Mouse (Mus musculus) myocyte (in vitro differentiated cells): ENCODE measurements around the gene Fgd6. TPM values are rescaled to one million over a fixed set of nuclear protein-coding genes. Genes with fewer than 3 reads are reported as not detected.
A peak's percentile ranks its signal among the peaks of the same experiment; 100 is the strongest.

Experiments
- H3K27me3 ChIP-seq: one replicate; pipeline ENCODE4 v1.6.1; 2011; ENCODE audit not compliant: control insufficient read depth, insufficient read depth, insufficient read length
- H3K36me3 ChIP-seq: one replicate; pipeline ENCODE4 v1.6.1; 2011; ENCODE audit not compliant: control insufficient read depth, insufficient read depth
- H3K4me2 ChIP-seq: one replicate; pipeline ENCODE4 v1.6.1; 2011; ENCODE audit warnings: low read depth, control low read depth
- H3K4me3 ChIP-seq: one replicate; pipeline ENCODE4 v1.5.1; 2011; ENCODE audit warnings: mild to moderate bottlenecking, control low read depth, moderate library complexity
- H3K79me2 ChIP-seq: one replicate; pipeline ENCODE4 v1.6.1; 2011; ENCODE audit not compliant: control insufficient read depth, insufficient read depth
- H3ac ChIP-seq: one replicate; pipeline ENCODE4 v1.6.1; 2011; ENCODE audit not compliant: control insufficient read depth, insufficient read length
- CEBPB ChIP-seq: IDR thresholded peaks from 2 replicates; pipeline ENCODE4 v1.6.1; 2011; ENCODE audit warnings: mild to moderate bottlenecking, moderate library complexity; ENCODE audit not compliant: poor library complexity, insufficient read depth, severe bottlenecking
- E2F4 ChIP-seq: IDR thresholded peaks from one replicate; pipeline ENCODE4 v1.6.1; 2011; ENCODE audit warnings: mild to moderate bottlenecking, control low read depth, moderate library complexity; ENCODE audit not compliant: insufficient read depth
- MAX ChIP-seq: IDR thresholded peaks from one replicate; pipeline ENCODE4 v1.6.1; 2011; ENCODE audit warnings: low read depth, mild to moderate bottlenecking, control low read depth
- MYOD1 ChIP-seq, 3 experiments: IDR thresholded peaks; one replicate each; pipeline ENCODE4 v1.6.1; 2011; ENCODE audit warnings: control low read depth in 2 of 3, low read depth in 2 of 3, mild to moderate bottlenecking in 2 of 3, moderate library complexity in 1 of 3; ENCODE audit not compliant: insufficient read length in 2 of 3, control insufficient read depth in 1 of 3
- MYOG ChIP-seq, 3 experiments: IDR thresholded peaks; one replicate each; pipeline ENCODE4 v1.6.1; 2011; ENCODE audit warnings: control low read depth in 2 of 3, low read depth in 2 of 3, mild to moderate bottlenecking in 2 of 3; ENCODE audit not compliant: insufficient read length in 2 of 3, control insufficient read depth in 1 of 3, insufficient read depth in 1 of 3
- POLR2A ChIP-seq: IDR thresholded peaks from one replicate; pipeline ENCODE4 v1.6.1; 2011; ENCODE audit warnings: low read depth, mild to moderate bottlenecking, control low read depth, moderate library complexity; ENCODE audit not compliant: insufficient read length
- POLR2AphosphoS2 ChIP-seq: IDR thresholded peaks from one replicate; pipeline ENCODE4 v1.6.1; 2011; ENCODE audit warnings: low read depth, control low read depth; ENCODE audit not compliant: insufficient read length
- REST ChIP-seq: IDR thresholded peaks from one replicate; pipeline ENCODE4 v1.6.1; 2011; ENCODE audit warnings: mild to moderate bottlenecking, control low read depth, moderate library complexity; ENCODE audit not compliant: insufficient read depth, insufficient read length
- SRF ChIP-seq: IDR thresholded peaks from one replicate; pipeline ENCODE4 v1.6.1; 2011; ENCODE audit warnings: low read depth; ENCODE audit not compliant: control insufficient read depth, insufficient read length
- TCF12 ChIP-seq: IDR thresholded peaks from one replicate; pipeline ENCODE4 v1.6.1; 2011; ENCODE audit warnings: mild to moderate bottlenecking, control low read depth; ENCODE audit not compliant: poor library complexity, insufficient read depth, severe bottlenecking
- TCF3 ChIP-seq: IDR thresholded peaks from one replicate; pipeline ENCODE4 v1.6.1; 2011; ENCODE audit warnings: low read depth, control low read depth; ENCODE audit not compliant: insufficient read length
- USF1 ChIP-seq: IDR thresholded peaks from one replicate; pipeline ENCODE4 v1.6.1; 2011; ENCODE audit warnings: low read depth, mild to moderate bottlenecking, control low read depth, moderate library complexity
- polyA plus RNA-seq: library from polyadenylated mRNA; unstranded; fragments of >200 nt; fragmentation: generic; extraction: Trizol; gene quantifications from one replicate; pipeline ENCODE4 v1.2.1, GENCODE M21; 2012; ENCODE audit warnings: missing spikeins

Fgd6 gene
- 1.7 TPM for polyA plus RNA-seq

GRCm38 (mm10) chr10:94035658-94036374 lies at the start of gene Fgd6, which contains the start of gene Vezt:
Gene Fgd6, plus strand, starts transcription at chr10:94036001.
Gene Vezt, minus strand, starts transcription at chr10:94035817.
- Histone ChIP-seq H3K4me2 (peak within 1 kb of the TSS; percentile 76), H3ac (peak within 1 kb of the TSS; percentile 70), H3K4me3 (peak within 1 kb of the TSS; percentile 94), H3K27me3 (no peaks in the 10 kb centered on the region), H3K79me2 (peaks cover 48% of the 10 kb centered on the region), H3K36me3 (no peaks in the 10 kb centered on the region)
- no peak for TF ChIP-seq MAX
- TF ChIP-seq TCF12, result no peak
- peak in 1 of 3 experiments; percentile 29 for TF ChIP-seq MYOG (IDR thresholded peaks at IDR 0.05; ENCODE audit: control insufficient read depth in 1 of 3, insufficient read depth in 1 of 3, insufficient read length in 2 of 3, low read depth in 2 of 3)
- TF ChIP-seq TCF3, result no peak
- TF ChIP-seq POLR2AphosphoS2, result peak; percentile 81
- TF ChIP-seq E2F4, result no peak
- no peak for TF ChIP-seq CEBPB
- TF ChIP-seq POLR2A, result peak; percentile 91
- no peak for TF ChIP-seq USF1
- no peak for TF ChIP-seq REST
- TF ChIP-seq SRF, result no peak
- TF ChIP-seq MYOD1 (IDR thresholded peaks at IDR 0.05; ENCODE audit: control insufficient read depth in 1 of 3, insufficient read length in 2 of 3, low read depth in 2 of 3), result peak in 1 of 3 experiments; percentile 21

GRCm38 (mm10) chr10:93994136-93994535 lies 41.7 kb upstream of the Fgd6 start:
- Histone ChIP-seq H3K36me3 (peaks cover 24% of the 10 kb centered on the region), H3K4me3 (no peak overlapping the region), H3K79me2 (no peaks in the 10 kb centered on the region), H3K27me3 (no peaks in the 10 kb centered on the region), H3K4me2 (no peak overlapping the region), H3ac (no peak overlapping the region)
- TF ChIP-seq REST (no peak), E2F4 (no peak), POLR2A (no peak), MYOD1 (IDR thresholded peaks at IDR 0.05; ENCODE audit: control insufficient read depth in 1 of 3, insufficient read length in 2 of 3, low read depth in 2 of 3) (no peak), POLR2AphosphoS2 (no peak), TCF3 (no peak), USF1 (no peak)

DNA sequence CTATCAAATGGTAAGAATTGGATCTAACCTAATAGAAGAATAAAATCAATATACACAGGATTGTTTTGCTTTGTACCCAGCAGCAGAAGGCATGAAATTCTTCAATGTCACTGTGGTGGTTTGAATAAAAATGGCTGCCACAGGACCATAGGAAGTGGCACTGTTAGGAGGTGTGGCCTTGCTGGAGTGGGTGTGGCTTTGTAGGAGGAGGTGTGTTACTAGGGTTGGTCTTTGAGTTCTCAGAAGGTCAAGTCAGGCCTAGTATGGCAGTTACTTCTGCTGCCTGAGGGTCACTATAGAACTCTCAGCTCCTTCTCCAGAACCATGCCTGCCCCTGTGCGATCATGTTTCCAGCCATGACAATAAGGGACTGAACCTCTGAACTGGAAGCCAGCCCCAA lies 40.7 kb upstream of the Fgd6 start:
- H3K79me2 ChIP-seq, result no peaks in the 10 kb centered on the region
- H3K27me3 ChIP-seq, result no peaks in the 10 kb centered on the region
- peaks cover 34% of the 10 kb centered on the region for H3K36me3 ChIP-seq
- H3K4me3 ChIP-seq, result no peak overlapping the region
- no peak overlapping the region for H3K4me2 ChIP-seq
- TF ChIP-seq CEBPB, result no peak
- no peak overlapping the region for H3ac ChIP-seq

- no peak for TF ChIP-seq POLR2AphosphoS2
- TF ChIP-seq MYOD1 (IDR thresholded peaks at IDR 0.05; ENCODE audit: control insufficient read depth in 1 of 3, insufficient read length in 2 of 3, low read depth in 2 of 3), result no peak
- no peak for TF ChIP-seq MYOG (IDR thresholded peaks at IDR 0.05; ENCODE audit: control insufficient read depth in 1 of 3, insufficient read depth in 1 of 3, insufficient read length in 2 of 3, low read depth in 2 of 3)
- TF ChIP-seq TCF3, result no peak
- no peak for TF ChIP-seq SRF
- H3K36me3 ChIP-seq, result peaks cover 36% of the 10 kb centered on the region
- H3K4me3 ChIP-seq, result no peak overlapping the region
- H3K27me3 ChIP-seq, result no peaks in the 10 kb centered on the region
- H3K79me2 ChIP-seq, result no peaks in the 10 kb centered on the region
- no peak overlapping the region for H3K4me2 ChIP-seq
- H3ac ChIP-seq, result no peak overlapping the region
These were observed 36.4 kb upstream of the Fgd6 start for GRCm38 (mm10) chr10:93999357-93999756.

- H3K4me2 ChIP-seq, result no peak overlapping the region
- no peaks in the 10 kb centered on the region for H3K79me2 ChIP-seq
- no peak for TF ChIP-seq POLR2AphosphoS2
- TF ChIP-seq USF1, result no peak
- H3K4me3 ChIP-seq, result no peak overlapping the region
- peaks cover 36% of the 10 kb centered on the region for H3K36me3 ChIP-seq
- H3ac ChIP-seq, result no peak overlapping the region
- no peaks in the 10 kb centered on the region for H3K27me3 ChIP-seq
These were observed 35.6 kb upstream of the Fgd6 start for GRCm38 (mm10) chr10:94000223-94000622.

GRCm38 (mm10) chr10:94008356-94008755 lies 27.4 kb upstream of the Fgd6 start:
- Histone ChIP-seq H3K27me3 (no peaks in the 10 kb centered on the region), H3ac (no peak overlapping the region), H3K4me2 (no peak overlapping the region), H3K36me3 (no peaks in the 10 kb centered on the region), H3K4me3 (no peak overlapping the region), H3K79me2 (peaks cover 9% of the 10 kb centered on the region)
- TF ChIP-seq USF1 (no peak), TCF12 (no peak), MYOG (IDR thresholded peaks at IDR 0.05; ENCODE audit: control insufficient read depth in 1 of 3, insufficient read depth in 1 of 3, insufficient read length in 2 of 3, low read depth in 2 of 3) (no peak), MYOD1 (IDR thresholded peaks at IDR 0.05; ENCODE audit: control insufficient read depth in 1 of 3, insufficient read length in 2 of 3, low read depth in 2 of 3) (no peak), TCF3 (no peak), SRF (no peak), POLR2AphosphoS2 (no peak), CEBPB (no peak), E2F4 (no peak)
